Mouse (Mus musculus): ENCODE measurements around the gene Thrb. TPM values are rescaled to one million over a fixed set of nuclear protein-coding genes. Genes with fewer than 3 reads are reported as not detected.

Gene Thrb
- polyA plus RNA-seq, 3 experiments from 2014 or later = 1.3 to 2.5 (median 2.4) TPM

DNA sequence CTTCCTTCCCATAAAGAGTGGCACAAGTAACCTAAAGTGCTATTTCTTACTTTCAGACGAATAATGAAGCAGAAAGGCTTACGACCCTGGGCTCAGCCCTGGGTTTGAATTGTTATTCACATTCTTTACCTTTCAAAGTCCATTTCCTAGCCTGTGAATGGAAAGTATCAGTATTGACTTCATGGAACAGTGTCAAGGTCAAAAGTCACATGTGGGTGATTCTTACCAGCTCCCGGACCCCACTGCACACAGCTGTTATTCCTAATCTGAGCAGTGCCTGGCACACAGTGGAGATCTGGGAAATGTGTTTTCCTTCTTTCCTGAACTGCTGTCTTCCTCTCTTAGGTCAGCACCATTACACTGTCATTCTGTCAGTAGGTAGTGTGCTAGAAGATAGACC is 125.3 kb downstream of the Thrb start:
- ATAC-seq = no peak

DNA sequence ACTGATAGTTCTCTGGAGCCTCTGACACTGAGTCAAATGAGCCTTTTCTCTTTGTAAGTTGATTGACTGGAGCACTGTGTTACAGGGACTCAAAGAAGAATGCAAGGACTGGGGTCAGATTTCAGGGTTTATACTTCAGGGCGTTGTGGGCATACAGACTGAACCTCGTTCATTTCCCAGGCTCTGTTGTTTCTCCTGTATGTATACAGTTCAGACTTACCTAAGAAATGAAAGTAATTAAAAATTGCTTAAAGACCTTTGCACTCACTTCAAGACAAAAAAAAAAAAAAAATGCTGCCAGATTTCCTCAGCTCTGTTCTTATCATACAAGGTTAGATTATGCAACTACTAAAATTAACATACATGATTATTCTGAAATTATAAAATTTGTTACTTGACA is 126.2 kb downstream of the Thrb start:
- no peak for ATAC-seq

DNA sequence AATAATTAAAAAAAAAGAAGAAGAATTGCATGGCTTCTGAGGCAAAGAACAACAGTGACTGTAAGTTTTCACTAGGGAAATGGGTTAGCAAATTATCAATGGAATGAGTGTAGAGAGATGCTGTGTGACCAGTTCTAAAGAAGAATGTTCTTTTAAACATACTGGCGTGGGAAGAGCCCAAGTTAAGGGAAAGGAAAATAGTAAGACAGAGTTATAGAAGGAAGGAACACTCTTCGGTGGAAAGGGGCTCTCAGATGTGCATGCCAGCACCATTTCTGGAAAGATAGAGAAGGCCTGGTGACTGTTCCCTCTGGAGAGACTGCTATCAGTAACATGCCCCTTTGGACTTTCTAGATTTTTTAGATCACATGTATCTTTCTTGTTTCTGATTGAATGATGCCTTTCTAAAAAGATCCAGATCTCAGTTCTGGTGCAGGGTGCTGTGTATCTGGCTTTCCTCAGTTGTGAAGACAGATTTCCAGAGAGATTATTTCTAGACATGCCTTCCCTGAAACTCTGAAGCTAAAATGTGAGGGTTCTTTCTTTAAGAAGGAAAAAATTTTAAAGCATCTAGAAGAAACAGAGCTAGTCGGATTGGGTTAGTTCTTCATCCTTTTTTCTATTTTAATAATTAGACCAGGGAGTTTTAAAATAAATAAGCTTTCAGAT is 144.0 kb downstream of the Thrb start:
- no peak for ATAC-seq

DNA sequence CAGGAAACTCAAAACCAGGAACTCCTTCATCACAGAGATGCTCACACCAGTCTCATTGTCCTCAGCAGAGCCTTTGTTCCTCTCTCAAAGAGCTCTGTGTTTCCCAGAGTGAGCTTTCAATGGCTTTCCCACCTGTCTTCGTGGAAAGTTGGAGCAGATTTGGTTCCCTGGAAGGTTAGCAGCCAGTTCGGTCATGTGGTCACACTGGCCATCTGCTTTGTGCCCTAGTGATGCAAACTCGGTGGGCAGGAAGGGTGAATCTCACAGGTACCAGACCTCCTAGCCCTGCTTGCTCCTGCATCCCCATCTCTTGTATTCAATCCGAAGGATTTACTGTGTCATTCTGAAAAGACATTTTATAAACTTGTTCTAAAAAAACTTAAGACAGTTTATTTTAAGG is 151.0 kb downstream of the Thrb start:
- no peak for ATAC-seq

DNA sequence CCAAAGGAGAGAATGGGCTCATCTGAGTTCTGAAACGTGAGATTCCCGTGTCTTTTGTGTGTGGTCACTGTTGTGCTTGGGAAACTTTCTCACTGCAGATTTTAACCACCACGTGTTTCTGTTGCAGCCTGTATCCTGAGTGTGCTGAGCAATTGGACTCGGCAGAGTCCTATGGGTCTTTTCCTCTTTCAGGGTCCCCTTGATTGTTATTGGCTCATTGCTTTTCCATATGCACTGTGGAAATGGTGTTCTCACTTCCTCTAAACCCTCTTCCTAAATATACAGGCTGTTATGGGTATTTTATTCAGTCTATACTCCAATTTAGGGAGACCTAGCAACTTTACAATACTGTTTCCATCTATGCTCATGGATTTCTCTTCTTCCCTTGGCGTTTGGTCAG is 152.4 kb downstream of the Thrb start:
- no peak for ATAC-seq

DNA sequence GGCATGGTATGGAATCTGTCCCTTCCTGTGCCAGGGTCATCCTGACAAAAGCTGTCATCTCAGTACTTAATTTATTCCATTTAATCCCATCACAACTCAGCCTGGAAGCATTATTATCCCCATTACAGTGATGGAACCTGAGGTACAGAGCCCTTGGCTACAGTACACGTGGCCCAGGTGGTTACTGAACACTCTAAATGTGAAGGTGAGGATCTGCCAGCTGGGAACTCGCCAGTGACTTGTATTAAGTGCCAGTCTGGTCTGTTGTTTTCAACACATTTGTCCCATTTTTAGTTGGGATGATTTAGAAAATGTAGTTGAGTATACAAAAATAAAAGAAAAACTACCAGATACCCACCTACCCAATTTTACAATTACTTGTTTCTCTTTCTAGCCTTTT is 155.0 kb downstream of the Thrb start:
- no peak for ATAC-seq

DNA sequence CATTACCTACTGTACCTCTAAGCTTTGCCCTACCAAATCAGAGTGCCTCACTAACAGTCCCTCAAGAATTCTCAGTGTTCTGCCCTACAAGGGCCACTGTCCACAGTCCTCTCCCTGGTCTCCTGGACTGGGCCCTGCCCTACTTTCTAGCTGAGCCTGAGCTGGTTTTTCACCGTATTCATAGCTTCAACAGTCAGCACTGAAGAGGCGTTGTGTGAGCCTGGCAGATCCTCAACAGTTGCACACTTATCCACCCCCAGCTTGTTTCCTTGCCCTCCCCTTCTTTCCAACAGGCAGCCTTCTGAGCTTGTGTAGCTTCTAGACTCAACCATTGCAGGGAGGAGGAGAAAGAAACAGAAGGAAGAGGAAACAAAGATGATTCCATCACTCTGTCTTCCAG is 158.0 kb downstream of the Thrb start:
- ATAC-seq = no peak

DNA sequence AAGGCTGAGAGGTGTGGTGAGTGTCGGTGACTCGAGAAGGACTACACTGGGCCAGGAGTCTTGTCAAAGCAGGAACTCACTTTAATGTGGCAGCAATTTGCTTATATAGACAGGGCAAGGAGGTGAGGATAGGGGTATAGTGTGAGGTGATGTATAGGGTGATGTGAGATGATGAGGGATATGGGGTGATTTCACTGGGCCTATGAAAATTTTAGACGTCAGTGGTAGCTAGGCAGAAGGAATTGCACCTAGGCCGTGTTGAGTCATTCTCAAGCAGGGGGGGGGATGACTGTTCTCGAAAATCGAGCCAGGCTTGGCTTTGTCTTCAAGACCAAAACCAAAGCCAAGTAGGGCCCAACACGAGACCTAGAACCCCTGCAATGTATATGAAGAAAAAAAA is 162.7 kb downstream of the Thrb start:
- ATAC-seq = no peak

DNA sequence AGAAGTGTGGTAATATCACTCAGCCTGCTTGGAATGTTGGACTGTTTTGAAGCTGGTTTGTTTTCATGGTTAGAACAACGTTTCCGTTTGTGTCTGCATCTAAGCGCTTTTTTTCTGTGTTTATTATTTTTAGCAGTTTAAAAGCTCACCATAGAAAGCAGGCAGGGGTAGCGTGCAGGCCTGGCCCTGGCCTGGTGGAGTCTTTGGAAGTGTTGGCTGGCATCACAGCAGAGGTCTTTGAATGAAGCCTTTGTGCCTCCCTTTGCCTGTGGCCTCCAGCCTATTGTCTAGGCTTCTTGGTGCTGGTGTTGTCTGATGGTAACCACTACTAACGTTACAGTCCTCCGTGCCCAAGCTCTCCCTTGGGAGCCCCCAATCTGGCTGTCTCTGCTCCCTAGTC is 167.3 kb downstream of the Thrb start:
- ATAC-seq = no peak

DNA sequence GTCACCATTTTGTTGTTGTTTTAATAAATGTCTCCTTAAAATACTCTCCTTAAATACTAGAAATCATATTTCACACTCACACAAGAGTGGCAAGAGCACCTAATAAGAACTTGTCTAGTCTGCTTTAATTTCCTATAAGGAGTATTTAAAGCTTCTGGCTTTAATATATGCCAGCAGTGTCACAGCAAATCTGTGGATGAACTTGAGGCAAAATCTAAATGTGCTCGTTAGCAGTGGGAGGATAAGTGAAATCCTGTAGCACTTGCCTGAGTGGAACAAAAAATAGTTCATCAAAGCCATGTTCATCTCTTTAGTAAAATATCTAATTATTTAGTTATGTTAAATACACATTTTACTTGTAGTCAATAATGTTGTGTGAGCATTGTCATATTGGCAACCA is 175.7 kb downstream of the Thrb start:
- no peak for ATAC-seq

DNA sequence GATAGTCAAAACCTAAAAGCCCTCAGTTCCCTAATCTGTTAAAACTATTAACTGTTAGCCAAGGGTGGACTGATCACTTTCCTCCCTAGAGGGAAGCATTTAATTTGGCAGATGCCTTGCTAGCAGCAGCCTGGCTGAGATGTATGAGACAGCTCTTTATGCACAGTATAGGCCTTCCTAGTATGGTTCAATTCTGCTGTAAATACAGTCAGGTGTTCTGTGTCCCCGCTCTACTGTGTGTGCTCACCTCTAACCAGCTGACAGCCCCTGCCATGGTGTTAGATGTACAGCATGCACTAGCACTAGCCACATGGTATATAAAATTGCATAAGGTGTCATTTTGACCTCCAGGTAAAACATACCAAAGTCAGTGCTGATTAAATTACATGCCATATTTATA is 176.7 kb downstream of the Thrb start:
- no peak for ATAC-seq

DNA sequence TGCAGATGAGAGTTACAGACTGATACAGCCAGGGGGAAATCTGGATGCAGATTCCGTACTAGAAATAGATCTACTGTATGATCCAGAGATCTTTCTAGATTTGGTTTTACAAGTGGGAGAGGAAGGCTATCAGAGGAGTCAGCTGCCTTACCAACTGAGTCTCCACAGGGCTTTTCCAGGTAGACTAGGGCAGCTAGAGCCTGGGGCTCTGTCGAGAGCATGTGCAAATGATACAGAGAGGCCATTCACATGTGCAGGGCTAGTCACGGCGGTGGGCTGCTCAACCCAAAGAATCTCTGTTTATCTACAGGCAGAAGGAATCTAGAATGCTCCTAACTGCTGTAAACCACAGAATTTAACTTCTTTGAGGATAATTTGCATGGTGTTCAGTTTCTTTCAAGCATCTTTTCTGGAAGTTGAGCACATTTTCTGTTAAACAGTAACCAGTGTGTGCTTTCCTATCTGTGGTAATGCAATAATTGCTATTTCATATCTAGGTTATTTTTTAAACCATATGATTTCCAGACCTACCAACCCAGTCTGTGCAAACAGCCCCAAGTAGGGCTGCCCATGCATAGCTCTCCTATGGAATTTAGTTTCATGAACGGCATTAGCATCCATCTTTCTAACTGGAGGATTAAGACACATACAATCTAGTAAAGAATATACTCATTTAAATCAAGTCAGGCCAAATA is 185.1 kb downstream of the Thrb start:
- no peak for ATAC-seq

DNA sequence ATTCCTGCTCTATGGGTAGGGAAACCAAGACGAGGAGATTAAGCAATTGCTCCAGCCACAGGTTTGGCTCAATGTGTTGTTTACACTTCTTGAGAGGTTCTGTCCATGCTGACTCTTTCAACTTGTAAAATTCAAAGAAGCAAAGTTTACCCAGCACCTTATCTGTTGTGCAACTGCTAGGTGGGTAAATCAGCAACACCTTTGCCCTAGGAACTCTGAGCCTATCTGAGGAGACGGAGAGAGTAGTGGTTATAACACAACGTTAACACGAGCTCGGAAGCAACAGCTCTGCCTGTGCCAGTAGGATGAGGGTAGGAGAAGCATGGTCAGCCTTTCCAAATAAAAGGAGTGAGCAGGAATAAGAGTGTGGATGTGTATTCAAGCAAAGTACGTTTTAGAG is 185.8 kb downstream of the Thrb start:
- no peak for ATAC-seq

DNA sequence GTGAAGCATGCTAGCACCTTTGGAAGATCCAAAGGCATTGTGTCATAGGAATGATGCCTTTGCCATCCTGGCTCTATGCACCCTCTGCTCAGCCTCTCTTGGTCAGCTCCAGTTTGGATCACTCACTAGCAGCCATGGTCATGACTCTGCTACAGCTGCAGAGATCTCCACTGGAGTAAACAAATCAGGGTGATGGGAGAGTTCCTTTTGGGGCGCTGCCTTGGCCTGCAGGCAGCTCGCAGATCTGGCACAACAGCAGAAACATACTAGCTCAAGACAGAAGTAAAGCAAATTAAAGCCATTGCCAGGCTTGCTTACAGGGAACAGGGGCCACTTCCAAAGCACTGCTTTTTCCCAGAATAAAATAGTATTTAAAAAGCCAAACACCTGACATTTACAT is 186.6 kb downstream of the Thrb start:
- no peak for ATAC-seq

DNA sequence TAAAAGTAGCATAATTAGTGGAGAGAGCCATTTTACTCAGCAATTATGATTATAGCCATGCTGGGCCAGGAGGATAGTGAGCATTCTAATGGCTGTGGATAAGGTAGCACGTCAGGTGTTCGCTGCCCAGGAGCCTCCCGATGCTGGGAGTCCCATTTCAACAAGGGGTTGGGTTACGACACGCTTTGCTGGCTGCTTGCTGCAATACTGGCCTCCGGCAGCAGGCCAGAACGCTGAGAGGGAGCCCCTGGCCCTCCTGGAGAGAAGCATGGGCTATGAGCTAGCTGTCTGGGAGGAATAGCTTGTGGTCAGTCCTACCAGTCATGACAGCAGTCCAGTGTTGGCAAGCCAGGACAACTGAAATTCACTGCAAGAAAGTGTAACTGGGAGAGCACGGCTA is 187.2 kb downstream of the Thrb start:
- no peak for ATAC-seq

DNA sequence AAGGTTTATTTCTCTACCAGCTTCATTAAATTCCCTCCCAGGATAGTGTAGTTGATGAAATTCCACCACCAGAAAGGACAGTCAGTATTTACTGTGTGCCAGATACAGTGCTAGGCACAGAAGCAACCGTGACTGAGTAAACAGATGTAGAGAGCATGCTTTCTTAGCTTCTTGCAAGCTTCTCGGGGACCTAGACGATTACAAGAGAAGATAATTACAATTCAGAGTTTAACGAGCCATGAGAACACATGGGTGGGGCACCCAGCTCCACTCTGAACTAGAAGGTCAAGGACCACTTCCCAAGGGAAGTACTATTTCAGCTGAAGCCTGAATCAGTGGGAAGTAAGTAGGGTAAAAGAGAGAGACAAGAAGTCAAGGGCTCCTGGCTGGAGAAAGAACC is 190.3 kb downstream of the Thrb start:
- ATAC-seq = no peak

DNA sequence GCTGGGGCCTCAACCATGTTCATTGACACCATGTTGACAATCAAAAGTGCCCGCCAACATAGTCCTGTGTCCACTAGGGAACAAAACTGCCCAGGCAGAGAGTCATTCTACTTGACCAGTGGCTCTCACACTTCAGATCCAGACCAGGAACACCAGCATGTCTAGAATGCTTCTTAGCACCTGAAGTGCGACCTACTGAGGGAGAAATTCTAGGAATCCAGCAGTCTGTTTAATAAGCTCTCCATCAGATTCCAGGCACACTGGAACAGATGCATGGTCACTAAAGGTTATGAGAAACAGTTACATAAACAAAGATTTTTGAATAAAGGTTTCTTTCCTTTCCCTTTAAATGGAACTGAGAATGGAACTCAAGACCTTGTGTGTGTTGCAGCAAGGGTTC is 192.2 kb downstream of the Thrb start:
- no peak for ATAC-seq

DNA sequence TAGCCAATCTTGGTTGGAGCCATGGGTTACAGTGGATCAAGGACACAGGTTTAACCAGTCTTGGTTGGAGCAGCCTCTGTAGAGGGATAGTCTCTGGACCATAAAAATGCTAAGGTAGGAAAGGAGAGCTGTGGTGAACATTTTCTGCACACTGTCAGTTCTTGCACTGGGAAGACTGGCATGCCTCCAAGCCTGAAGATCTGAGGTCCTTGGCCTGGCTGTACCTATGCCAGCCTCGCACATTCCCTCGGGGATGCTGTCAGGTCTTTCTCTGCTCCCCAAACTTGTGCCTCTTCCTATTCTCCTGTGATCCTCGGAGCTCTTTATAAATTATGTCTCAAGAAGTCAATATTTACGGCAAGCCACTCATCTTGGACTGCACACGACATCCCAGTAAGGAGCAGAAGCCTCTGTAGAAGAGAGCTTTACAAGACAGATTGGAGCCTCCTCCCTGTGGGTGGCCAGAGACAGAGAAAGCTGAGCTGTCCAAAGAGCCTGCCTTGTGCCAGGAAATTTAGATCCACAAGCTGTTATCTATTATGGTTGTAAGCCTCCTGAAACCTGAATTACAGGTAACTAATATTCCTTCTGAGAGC is 199.8 kb downstream of the Thrb start:
- no peak for ATAC-seq

DNA sequence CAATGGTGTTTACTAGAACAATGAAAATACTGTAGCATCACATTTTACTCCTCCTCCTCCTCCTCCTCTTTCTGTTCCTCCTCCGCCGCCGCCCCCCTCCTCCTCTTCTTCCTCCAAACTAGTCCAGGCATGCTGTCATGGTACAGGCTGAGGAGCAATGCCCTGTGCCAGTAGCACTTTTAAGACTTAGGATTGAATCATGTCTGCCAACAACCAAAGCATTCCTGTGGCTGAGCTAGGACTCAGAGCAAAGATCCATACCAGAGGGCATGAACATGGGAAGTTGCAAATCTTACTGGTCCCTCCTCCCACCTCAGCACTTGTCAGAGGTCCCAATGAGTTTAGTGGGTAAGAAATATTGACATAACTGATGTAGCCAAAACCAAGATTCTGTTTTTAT is 202.6 kb downstream of the Thrb start:
- no peak for ATAC-seq

DNA sequence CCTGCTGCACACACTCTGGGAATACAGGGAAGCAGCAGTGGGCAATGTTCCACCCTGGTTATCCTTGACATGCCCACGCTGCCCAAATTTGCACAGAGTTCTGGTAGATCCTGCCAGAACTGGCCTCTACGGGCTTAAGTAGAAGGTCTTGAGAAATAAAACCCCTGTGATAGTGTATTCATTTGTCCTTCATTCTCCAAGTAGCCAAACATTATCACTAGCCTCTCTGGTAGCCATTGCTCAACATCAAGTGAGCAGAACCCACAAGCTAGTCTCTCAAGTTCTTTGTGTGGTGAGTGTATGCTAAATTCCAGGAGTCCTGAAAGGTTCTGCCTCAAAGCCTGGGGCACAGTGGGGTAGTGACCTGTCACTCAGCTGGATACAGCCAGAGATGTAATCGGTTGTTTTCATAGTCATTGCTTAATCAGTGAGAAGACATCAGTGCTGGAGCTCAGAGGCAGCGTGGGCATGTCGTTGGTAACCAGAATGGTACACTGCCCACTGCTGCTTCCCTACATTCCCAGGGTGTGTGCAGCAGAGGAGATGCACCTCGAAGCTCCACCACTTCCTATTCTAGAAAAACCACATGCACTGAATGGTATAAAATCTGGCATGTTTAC is 203.8 kb downstream of the Thrb start:
- no peak for ATAC-seq

DNA sequence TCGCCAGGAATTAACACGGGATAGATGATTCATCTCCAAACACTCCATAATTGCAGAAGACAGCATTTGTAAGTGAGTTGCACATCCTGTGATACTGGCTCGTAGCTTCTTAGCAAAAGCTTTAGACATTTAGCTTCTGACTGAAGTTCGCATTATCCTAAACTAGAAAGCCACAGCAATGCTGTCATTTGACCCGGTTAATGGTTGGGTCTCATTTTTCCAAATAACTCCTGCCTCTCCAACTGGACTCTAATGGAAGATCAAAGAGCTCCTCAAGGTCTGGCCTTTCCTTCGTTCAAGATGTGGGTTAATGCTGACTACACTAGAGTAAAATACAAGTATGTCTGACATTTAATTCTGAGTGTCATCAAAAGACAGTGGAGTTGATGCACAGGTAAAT is 208.3 kb downstream of the Thrb start:
- ATAC-seq = no peak

DNA sequence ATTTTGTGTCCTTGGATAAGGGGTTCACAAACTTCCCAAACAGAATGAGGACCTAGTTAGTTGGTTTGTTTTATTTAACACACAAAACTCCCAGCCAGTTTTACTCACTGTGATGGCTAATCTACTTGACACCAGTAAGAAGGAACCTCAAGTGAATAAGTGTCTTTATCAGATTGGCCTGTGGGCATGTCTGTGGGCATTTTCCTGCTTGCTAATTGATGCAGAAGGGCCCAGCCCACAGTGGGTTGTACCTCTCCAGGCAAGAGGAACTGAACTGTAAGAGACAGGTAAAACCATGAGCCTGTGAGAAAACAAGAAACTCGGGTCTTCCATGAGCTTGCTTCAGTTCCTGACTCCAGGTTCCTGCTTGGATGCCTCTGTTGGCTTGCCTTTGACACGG is 215.9 kb downstream of the Thrb start:
- no peak for ATAC-seq

DNA sequence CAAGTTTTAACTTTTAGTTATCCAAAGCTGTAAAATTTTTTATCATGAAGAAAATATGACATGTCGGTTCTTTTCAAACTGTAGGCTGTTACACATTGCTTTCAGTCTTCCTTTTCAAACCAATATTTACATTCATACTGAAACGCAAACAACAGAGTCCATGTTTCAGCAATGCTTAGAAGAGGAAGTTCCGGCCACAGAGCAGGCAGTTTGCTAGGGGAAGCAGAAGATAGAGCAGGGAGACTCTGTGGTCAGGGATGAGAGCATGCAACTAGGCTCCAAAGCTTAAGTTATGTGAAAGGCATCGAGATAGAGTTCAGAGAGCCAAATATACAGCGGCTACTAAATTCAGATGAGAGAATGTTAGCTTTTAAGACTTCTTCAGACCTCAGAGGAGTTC is 219.4 kb downstream of the Thrb start:
- ATAC-seq = no peak

DNA sequence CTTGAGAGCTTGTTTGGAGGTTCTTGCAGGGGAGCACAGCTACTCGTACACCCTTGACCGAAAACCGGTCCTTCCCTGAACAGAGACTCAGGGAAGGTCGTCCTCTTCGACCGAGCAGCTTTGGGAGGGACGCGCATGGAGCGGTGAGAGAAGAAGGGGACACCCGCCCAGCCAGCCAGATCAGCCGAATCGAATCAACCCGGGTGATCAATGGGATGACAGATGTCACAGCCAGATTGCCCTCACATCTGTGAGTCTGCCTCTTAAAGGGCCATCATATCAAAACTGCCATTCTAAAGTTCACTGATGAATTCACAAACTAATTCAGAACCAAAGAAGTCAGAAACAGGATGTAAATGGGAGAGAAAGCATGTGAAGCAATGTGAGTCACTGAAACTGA is 224.8 kb downstream of the Thrb start:
- no peak for ATAC-seq
